Mouse (Mus musculus) cerebellum, adult 18-20 months (tissue): Measurements from ENCODE around the gene Atp6v0e.

ENCODE experiments used
- DNase-seq, 2 experiments: peaks; one replicate each; pipeline ENCODE4 v3.0.0; 2021

The Atp6v0e gene

GRCm38 (mm10) chr17:26643456-26643855 is 19.6 kb upstream of the Atp6v0e start:
- no peak for DNase-seq

- DNase-seq = no peak
Observed at GRCm38 (mm10) chr17:26643993-26644392, 19.0 kb upstream of the Atp6v0e start.

- no peak for DNase-seq
Observed at GRCm38 (mm10) chr17:26644509-26645410, 18.3 kb upstream of the Atp6v0e start.

- no peak for DNase-seq
Observed at GRCm38 (mm10) chr17:26645411-26645854, 17.6 kb upstream of the Atp6v0e start.

- DNase-seq = no peak
Observed at GRCm38 (mm10) chr17:26647283-26647682, 15.7 kb upstream of the Atp6v0e start.

- DNase-seq = peak in 1 of 2 experiments; percentile 44
Observed at GRCm38 (mm10) chr17:26649565-26649964, 13.5 kb upstream of the Atp6v0e start.

GRCm38 (mm10) chr17:26650451-26651363 is 12.3 kb upstream of the Atp6v0e start:
- peak; percentile 68 to 71 for DNase-seq

GRCm38 (mm10) chr17:26658854-26659572 is 4.0 kb upstream of the Atp6v0e start:
- no peak for DNase-seq

- no peak for DNase-seq
Observed at GRCm38 (mm10) chr17:26659573-26659915, 3.5 kb upstream of the Atp6v0e start.

- DNase-seq = peak; percentile 92 to 95
Observed at GRCm38 (mm10) chr17:26660192-26660912, 2.7 kb upstream of the Atp6v0e start.

GRCm38 (mm10) chr17:26662204-26662603 is 827 bp upstream of the Atp6v0e start:
- no peak for DNase-seq

GRCm38 (mm10) chr17:26665600-26665999 is 2.6 kb downstream of the Atp6v0e start:
- DNase-seq = no peak

- DNase-seq = no peak
Observed at GRCm38 (mm10) chr17:26671268-26671667, 8.2 kb downstream of the Atp6v0e start.

GRCm38 (mm10) chr17:26675845-26676244 is 12.8 kb downstream of the Atp6v0e start:
- DNase-seq = no peak

- DNase-seq = peak; percentile 93 to 94
Observed at GRCm38 (mm10) chr17:26676252-26676615, 13.2 kb downstream of the Atp6v0e start.

GRCm38 (mm10) chr17:26676616-26677376 is 13.8 kb downstream of the Atp6v0e start:
- DNase-seq = peak; percentile 77 to 80

- DNase-seq = peak in 1 of 2 experiments; percentile 65
Observed at GRCm38 (mm10) chr17:26677711-26678637, 14.9 kb downstream of the Atp6v0e start.

- DNase-seq = no peak
Observed at GRCm38 (mm10) chr17:26681276-26681675, 18.2 kb downstream of the Atp6v0e start.

GRCm38 (mm10) chr17:26686334-26687000 is 23.4 kb downstream of the Atp6v0e start:
- DNase-seq = no peak
